Mouse (Mus musculus): ENCODE measurements around the gene Magea3.
"Not testable (repeated sequence)": the region's sequence is repeated elsewhere in the genome, so short reads cannot be mapped to it uniquely, and the experiment has no call there.

DNA sequence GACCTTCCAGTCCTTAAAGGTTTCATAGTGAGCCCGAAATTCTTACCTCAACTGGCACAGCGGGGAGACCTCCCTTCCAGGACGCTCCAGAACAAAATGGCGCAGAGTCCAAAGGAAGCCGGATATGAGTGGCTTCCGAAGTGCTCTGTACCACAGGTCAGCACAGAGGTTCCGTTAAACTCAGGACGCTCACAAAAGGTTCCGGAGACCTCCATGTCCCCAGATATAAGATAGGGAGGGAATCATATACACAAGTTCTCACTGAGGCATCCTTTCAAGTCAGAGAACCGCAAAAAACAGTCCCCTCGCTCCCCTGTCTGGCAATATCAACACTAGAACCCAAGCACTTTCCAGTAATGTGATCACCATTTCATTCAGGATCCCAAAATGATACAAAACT lies 46.4 kb upstream of the Magea3 start, which contains the start of gene Magea8:
- TF ChIP-seq ZNF384 (IDR thresholded peaks at IDR 0.05; ENCODE audit: low read depth, low read length); TCF12 (IDR thresholded peaks at IDR 0.05; ENCODE audit: low read depth, low read length); CTCF (IDR thresholded peaks at IDR 0.05 in 2 of 3, conservative IDR thresholded peaks at IDR 0.05 in 1 of 3; ENCODE audit: control insufficient read depth in 1 of 3, insufficient read depth in 1 of 3, low read depth in 2 of 3, low read length in 3 of 3, poor library complexity in 1 of 3, severe bottlenecking in 1 of 3); POLR2A (IDR thresholded peaks at IDR 0.05; ENCODE audit: control insufficient read depth in 1 of 2, insufficient read depth in 1 of 2, low read depth in 1 of 2, low read length in 2 of 2, poor library complexity in 1 of 2); UBTF (IDR thresholded peaks at IDR 0.05; ENCODE audit: borderline replicate concordance, insufficient read depth, low read depth, low read length): not testable (repeated sequence)

Measured in MEL (cell line).